Mouse (Mus musculus): ENCODE results near the gene Acer3. TPM values are rescaled to one million over a fixed set of nuclear protein-coding genes. Genes with fewer than 3 reads are reported as not detected.

The Acer3 gene
- polyA plus RNA-seq, 1 experiment from 2014 or later = 20.0 TPM

DNA sequence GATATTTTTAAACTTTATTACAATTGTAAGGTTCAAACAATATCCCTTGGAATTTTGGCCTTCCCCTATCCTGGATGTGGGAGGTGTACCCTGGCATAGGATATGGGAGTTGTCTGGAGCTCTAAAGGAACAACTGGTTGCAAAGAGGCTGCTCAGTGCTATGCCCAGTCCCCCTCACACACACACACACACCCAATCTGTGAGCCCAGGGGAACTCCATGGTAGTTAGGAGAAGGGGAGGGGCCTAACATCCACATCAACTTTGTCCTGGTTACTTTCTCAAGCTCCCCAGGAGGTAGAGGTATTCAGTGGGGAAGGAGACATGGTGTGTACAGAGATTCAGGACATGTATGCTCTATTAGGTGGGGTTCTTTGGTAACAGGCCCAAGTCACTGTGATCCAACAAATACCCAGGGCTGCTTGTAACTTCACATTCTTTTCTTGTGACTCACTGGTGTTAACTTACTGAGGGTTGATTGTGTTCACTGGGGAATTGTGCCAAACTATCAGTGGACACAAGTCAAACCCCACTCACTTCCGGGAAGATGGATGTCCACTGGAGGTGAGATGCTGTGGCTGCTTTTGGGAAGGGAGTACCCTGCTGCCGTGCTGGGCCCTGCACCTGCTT is 9.5 kb upstream of the Acer3 start:
- H3K4me3 ChIP-seq = no peak overlapping the region
- H3K27me3 ChIP-seq (replicated peaks) = no peaks in the 10 kb centered on the region
- H3K36me3 ChIP-seq = no peaks in the 10 kb centered on the region
- H3K27ac ChIP-seq = no peak overlapping the region
- no peaks in the 10 kb centered on the region for H3K9me3 ChIP-seq
- no peaks in the 10 kb centered on the region; the same call in 1 of the 2 replicates for H3K4me1 ChIP-seq
- WGBS = 80% methylated on average over 2 of the region's 2 CpGs
- no peak overlapping the region for H3K9ac ChIP-seq
- no peak overlapping the region for H3K4me2 ChIP-seq (replicated peaks)
- no peak for ATAC-seq (ENCODE audit: low FRiP score, low read depth)

DNA sequence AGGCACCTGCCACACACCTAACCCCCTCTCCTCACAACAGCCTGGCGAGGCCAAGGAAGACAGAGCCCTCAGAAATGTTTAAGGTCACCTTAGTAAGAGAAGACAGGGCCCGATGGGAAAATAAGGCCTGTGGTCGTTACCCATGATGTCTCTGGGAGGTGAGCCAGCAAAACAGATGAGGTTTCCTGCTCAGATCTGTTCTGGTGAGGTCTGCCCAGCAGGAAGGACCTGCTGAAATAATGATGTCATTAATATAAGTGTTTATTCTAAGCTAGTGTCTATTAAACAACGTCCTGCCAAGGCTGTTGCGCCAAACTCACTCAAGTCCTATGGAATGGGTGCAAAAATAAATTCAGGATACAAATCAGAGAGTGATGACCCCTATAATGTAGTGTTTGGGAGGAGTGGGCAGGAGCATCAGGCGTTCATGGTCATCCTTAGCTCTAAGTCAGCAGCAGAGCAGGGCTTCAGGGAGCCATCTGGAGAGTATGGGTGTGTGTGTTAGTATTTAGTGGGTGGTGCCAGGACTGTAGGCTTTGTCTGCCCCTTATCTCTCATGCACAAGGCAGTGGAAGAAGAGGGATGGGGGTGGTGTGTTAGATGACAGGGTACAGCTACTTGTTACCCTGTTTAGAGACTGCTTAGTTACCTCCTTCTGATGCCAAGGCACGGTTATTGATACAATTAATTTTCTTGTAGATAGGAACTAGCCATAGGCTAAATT is 8.8 kb upstream of the Acer3 start:
- no peak overlapping the region for H3K4me2 ChIP-seq (replicated peaks)
- WGBS = 83% methylated on average over 7 of the region's 7 CpGs
- no peak overlapping the region for H3K9ac ChIP-seq
- no peaks in the 10 kb centered on the region for H3K9me3 ChIP-seq
- H3K4me3 ChIP-seq = no peak overlapping the region
- H3K4me1 ChIP-seq = no peaks in the 10 kb centered on the region; the same call in 1 of the 2 replicates
- H3K27ac ChIP-seq = no peak overlapping the region
- ATAC-seq (ENCODE audit: low FRiP score, low read depth) = no peak
- no peaks in the 10 kb centered on the region for H3K36me3 ChIP-seq
- H3K27me3 ChIP-seq (replicated peaks) = no peaks in the 10 kb centered on the region

GRCm38 (mm10) chr7:98328311-98328710 is 7.3 kb upstream of the Acer3 start:
- Histone ChIP-seq H3K9me3 (no peaks in the 10 kb centered on the region), H3K9ac (no peak overlapping the region), H3K4me2 (replicated peaks) (no peak overlapping the region), H3K4me3 (no peak overlapping the region), H3K36me3 (no peaks in the 10 kb centered on the region), H3K27ac (no peak overlapping the region), H3K27me3 (replicated peaks) (no peaks in the 10 kb centered on the region), H3K4me1 (peaks cover 4% of the 10 kb centered on the region)
- WGBS = 67% methylated on average over 2 of the region's 2 CpGs
- no peak for ATAC-seq (ENCODE audit: low FRiP score, low read depth)

GRCm38 (mm10) chr7:98326051-98326450 is 5.0 kb upstream of the Acer3 start:
- no peak for ATAC-seq (ENCODE audit: low FRiP score, low read depth)
- no peaks in the 10 kb centered on the region for H3K9me3 ChIP-seq
- no peaks in the 10 kb centered on the region for H3K27me3 ChIP-seq (replicated peaks)
- 87% methylated on average over 7 of the region's 7 CpGs for WGBS
- no peak overlapping the region for H3K4me3 ChIP-seq
- H3K4me2 ChIP-seq (replicated peaks) = no peak overlapping the region
- no peak overlapping the region for H3K9ac ChIP-seq
- H3K4me1 ChIP-seq = peaks cover 8% of the 10 kb centered on the region
- H3K36me3 ChIP-seq = no peaks in the 10 kb centered on the region
- H3K27ac ChIP-seq = no peak overlapping the region

GRCm38 (mm10) chr7:98324228-98324627 is 3.2 kb upstream of the Acer3 start:
- H3K9ac ChIP-seq = no peak overlapping the region
- 86% methylated on average over 1 of the region's 1 CpGs for WGBS
- no peak for ATAC-seq (ENCODE audit: low FRiP score, low read depth)
- H3K27me3 ChIP-seq (replicated peaks) = no peaks in the 10 kb centered on the region
- no peak overlapping the region for H3K27ac ChIP-seq
- H3K4me1 ChIP-seq = peaks cover 8% of the 10 kb centered on the region
- no peaks in the 10 kb centered on the region for H3K9me3 ChIP-seq
- H3K4me2 ChIP-seq (replicated peaks) = no peak overlapping the region
- no peak overlapping the region for H3K4me3 ChIP-seq
- H3K36me3 ChIP-seq = no peaks in the 10 kb centered on the region

- WGBS = 27% methylated on average over 5 of the region's 5 CpGs
- H3K27ac ChIP-seq = no peak overlapping the region
- H3K9ac ChIP-seq = no peak overlapping the region
- peak; percentile 81 for ATAC-seq (ENCODE audit: low FRiP score, low read depth)
- peaks cover 8% of the 10 kb centered on the region for H3K4me1 ChIP-seq
- H3K4me3 ChIP-seq = no peak overlapping the region
- no peaks in the 10 kb centered on the region for H3K27me3 ChIP-seq (replicated peaks)
- no peak overlapping the region; the same call in 1 of the 2 replicates for H3K4me2 ChIP-seq (replicated peaks)
- no peaks in the 10 kb centered on the region for H3K9me3 ChIP-seq
- H3K36me3 ChIP-seq = no peaks in the 10 kb centered on the region
Measured at GRCm38 (mm10) chr7:98323288-98324019, 2.4 kb upstream of the Acer3 start.

GRCm38 (mm10) chr7:98322415-98322814 is 1.4 kb upstream of the Acer3 start:
- Histone ChIP-seq H3K9ac (no peak overlapping the region), H3K4me2 (replicated peaks) (no peak overlapping the region), H3K4me1 (peaks cover 8% of the 10 kb centered on the region), H3K4me3 (no peak overlapping the region), H3K36me3 (no peaks in the 10 kb centered on the region), H3K9me3 (no peaks in the 10 kb centered on the region), H3K27ac (no peak overlapping the region), H3K27me3 (replicated peaks) (no peaks in the 10 kb centered on the region)
- no peak for ATAC-seq (ENCODE audit: low FRiP score, low read depth)
- 80% methylated on average over 3 of the region's 3 CpGs for WGBS

DNA sequence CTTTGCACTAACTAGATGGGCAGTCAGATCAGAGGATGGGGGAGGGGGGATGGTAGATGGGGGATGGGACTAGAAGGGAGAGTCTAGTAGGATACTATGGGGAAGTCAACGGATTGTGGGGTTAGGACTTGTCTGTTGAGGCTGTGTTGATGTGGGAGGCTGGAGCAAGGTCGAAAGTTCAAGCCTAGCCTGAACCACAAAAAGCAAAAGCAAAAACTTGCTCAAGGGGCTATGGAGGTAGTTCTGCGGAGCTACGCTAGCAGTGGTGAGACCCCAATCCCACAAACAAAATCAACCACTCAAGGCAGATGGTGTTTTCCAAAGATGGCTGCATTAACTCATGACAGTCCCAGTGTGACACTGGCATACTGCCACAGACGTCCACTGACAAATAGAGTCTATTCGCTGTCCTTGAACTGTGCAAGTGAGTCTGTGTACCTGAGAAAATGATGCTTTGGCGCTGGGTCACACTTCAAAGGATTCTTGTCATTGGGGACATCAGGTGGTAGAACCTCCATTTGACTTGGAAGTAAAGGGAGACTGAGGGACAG is 927 bp downstream of the Acer3 start:
- H3K27ac ChIP-seq = no peak overlapping the region

GRCm38 (mm10) chr7:98316568-98316967 is 4.4 kb downstream of the Acer3 start:
- no peaks in the 10 kb centered on the region for H3K4me1 ChIP-seq
- H3K27ac ChIP-seq = no peak overlapping the region
- no peak overlapping the region for H3K4me3 ChIP-seq
- H3K27me3 ChIP-seq (replicated peaks) = no peaks in the 10 kb centered on the region
- H3K4me2 ChIP-seq (replicated peaks) = no peak overlapping the region
- 67% methylated on average over 2 of the region's 2 CpGs for WGBS
- ATAC-seq (ENCODE audit: low FRiP score, low read depth) = no peak
- H3K36me3 ChIP-seq = no peaks in the 10 kb centered on the region
- no peaks in the 10 kb centered on the region for H3K9me3 ChIP-seq
- H3K9ac ChIP-seq = no peak overlapping the region

More for the DNA sequence above, 927 bp downstream of the Acer3 start:
- no peak for ATAC-seq (ENCODE audit: low FRiP score, low read depth)
- H3K4me1 ChIP-seq = peaks cover 8% of the 10 kb centered on the region
- WGBS = 82% methylated on average over 7 of the region's 7 CpGs
- no peaks in the 10 kb centered on the region for H3K9me3 ChIP-seq
- no peaks in the 10 kb centered on the region for H3K36me3 ChIP-seq
- no peak overlapping the region for H3K9ac ChIP-seq
- no peak overlapping the region for H3K4me3 ChIP-seq
- H3K27me3 ChIP-seq (replicated peaks) = no peaks in the 10 kb centered on the region
- no peak overlapping the region for H3K4me2 ChIP-seq (replicated peaks)

- Histone ChIP-seq H3K36me3 (no peaks in the 10 kb centered on the region), H3K4me2 (replicated peaks) (no peak overlapping the region), H3K9me3 (no peaks in the 10 kb centered on the region), H3K4me1 (no peaks in the 10 kb centered on the region), H3K27ac (no peak overlapping the region), H3K4me3 (no peak overlapping the region), H3K9ac (no peak overlapping the region), H3K27me3 (replicated peaks) (no peaks in the 10 kb centered on the region)
- 80% methylated on average over 2 of the region's 2 CpGs for WGBS
- ATAC-seq (ENCODE audit: low FRiP score, low read depth) = no peak
Measured at GRCm38 (mm10) chr7:98315087-98315486, 5.9 kb downstream of the Acer3 start.

DNA sequence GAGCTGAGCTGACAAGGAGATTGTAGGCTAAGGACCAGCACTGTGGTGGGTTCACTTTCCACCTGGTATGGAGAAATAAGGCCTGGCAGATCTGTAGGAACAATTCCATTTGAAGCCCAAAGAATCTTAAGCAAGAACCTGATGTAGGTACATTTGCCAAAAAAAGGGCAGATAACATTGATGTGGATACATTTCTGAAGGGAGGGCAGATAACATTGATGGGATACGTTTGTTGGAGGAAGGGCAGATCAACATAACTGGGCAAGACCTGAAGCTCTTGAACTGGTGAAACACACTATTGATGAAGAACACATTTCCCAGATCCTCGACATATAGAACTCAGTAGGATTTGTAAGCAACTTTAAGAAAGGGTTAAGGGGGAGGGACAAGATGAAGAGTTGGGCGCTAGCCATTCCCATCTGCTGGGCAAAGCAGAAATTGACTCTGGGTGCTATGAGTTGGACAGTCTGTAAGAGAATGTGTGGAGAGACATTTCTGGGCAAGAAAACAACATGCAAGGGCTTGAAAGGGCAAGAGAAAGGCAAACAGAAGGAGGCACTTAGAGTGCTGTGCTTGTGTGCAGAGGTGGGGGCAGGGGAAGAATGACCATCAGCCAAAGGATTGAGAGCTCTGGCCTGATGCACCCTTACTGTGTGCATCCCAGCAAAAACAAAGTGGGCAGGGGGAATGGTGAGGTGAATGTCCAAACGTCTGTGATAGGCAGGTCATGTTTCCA is 8.7 kb downstream of the Acer3 start:
- Histone ChIP-seq H3K9me3 (no peaks in the 10 kb centered on the region), H3K27me3 (replicated peaks) (no peaks in the 10 kb centered on the region), H3K27ac (no peak overlapping the region), H3K36me3 (no peaks in the 10 kb centered on the region), H3K4me1 (peaks cover 8% of the 10 kb centered on the region), H3K9ac (no peak overlapping the region), H3K4me2 (replicated peaks) (no peak overlapping the region), H3K4me3 (no peak overlapping the region)
- ATAC-seq (ENCODE audit: low FRiP score, low read depth) = no peak
- WGBS = 73% methylated on average over 4 of the region's 4 CpGs

DNA sequence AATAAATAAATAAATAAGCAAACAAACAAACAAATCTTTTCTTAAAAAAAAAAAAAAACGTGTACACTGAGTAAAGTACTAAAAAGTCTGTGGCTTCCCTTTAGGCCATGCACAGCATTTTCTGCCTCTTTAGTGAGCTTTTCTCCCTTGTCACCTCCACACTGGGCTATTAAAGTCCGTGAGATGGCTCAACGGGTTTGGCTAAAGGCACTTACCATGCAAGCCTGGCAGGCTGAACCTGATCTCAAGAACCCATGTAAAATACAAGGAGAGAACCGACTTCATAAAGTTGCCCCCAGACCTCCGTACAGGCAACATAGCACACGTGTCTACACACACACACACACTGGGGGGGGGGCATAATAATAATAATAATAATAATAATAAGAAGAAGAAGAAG is 10.7 kb downstream of the Acer3 start:
- ATAC-seq (ENCODE audit: low FRiP score, low read depth) = no peak
- Histone ChIP-seq H3K27ac (no peak overlapping the region), H3K9me3 (no peaks in the 10 kb centered on the region), H3K4me2 (replicated peaks) (no peak overlapping the region), H3K4me1 (peaks cover 8% of the 10 kb centered on the region), H3K27me3 (replicated peaks) (no peaks in the 10 kb centered on the region), H3K9ac (no peak overlapping the region), H3K4me3 (no peak overlapping the region), H3K36me3 (no peaks in the 10 kb centered on the region)
- 65% methylated on average over 6 of the region's 6 CpGs for WGBS

Data from neural tube, embryonic 12.5 days (tissue).